Mouse (Mus musculus): ENCODE measurements at regions not wholly inside any gene's neighbourhood (a gene's known extent, or its start where the extent isn't known, plus 50 kb on each side); places are given as distances from the start of the nearest gene placed in this dataset.

- TF ChIP-seq CTCF (IDR thresholded peaks at IDR 0.05; ENCODE audit: control insufficient read depth, insufficient read depth, low read length), result no peak
- TF ChIP-seq POLR2A (IDR thresholded peaks at IDR 0.05; ENCODE audit: borderline replicate concordance, control insufficient read depth, low read depth, low read length), result no peak
Measured at GRCm38 (mm10) chr11:19306687-19307086, 287.9 kb upstream of the Meis1 start.
